Mouse (Mus musculus): ENCODE measurements around the gene Rtp2.

The Rtp2 gene

GRCm38 (mm10) chr16:23953189-23953958 lies 21.2 kb upstream of the Rtp2 start:
- in situ Hi-C loops (cut with MboI; ENCODE audit: low sequenced_read_pairs): no loop called here

- in situ Hi-C loops (cut with MboI; ENCODE audit: low sequenced_read_pairs): no loop called here
These were observed 20.0 kb upstream of the Rtp2 start for GRCm38 (mm10) chr16:23952101-23952727.

GRCm38 (mm10) chr16:23947654-23948053 lies 15.5 kb upstream of the Rtp2 start:
- in situ Hi-C loops (cut with MboI; ENCODE audit: low sequenced_read_pairs): no loop called here

DNA sequence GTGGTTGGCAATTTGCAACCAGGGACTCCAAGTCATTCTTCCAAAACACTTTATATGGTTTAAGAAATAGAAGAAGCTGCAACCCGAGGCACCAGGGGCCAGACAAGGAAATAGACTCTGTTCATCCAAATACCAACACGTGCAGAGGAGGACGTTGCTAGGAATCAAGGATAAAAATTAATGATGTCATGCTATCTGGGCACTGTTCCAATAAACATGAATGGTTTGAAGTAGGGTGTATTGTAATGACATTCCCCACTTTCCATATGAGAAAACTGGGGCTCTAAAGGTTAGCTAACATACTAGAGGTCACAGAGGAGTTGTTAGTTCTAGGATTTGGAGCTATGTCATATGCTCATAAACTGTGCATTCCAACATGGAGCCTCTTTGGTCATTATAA lies 12.6 kb upstream of the Rtp2 start:
- in situ Hi-C loops (cut with MboI; ENCODE audit: low sequenced_read_pairs): no loop called here

DNA sequence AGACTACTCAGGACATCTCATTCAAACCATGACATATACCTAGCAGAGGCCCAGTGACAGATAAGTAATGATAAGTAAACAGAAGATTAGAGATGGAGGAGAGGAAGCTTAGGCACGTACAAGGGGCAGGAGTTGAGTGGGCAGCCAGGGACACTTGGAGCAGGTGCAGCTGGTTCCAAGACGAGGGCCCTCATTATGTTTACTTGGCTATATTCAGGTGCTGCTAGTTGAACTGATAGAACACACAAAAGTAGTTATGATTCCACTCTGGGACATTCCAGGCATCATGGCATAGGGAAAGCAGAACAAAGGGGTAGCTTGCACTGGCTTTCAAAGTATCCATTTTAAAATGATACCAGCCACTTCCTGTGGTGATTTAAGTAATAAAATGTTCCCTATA lies 2.2 kb upstream of the Rtp2 start:
- in situ Hi-C loops (cut with MboI; ENCODE audit: low sequenced_read_pairs): no loop called here

DNA sequence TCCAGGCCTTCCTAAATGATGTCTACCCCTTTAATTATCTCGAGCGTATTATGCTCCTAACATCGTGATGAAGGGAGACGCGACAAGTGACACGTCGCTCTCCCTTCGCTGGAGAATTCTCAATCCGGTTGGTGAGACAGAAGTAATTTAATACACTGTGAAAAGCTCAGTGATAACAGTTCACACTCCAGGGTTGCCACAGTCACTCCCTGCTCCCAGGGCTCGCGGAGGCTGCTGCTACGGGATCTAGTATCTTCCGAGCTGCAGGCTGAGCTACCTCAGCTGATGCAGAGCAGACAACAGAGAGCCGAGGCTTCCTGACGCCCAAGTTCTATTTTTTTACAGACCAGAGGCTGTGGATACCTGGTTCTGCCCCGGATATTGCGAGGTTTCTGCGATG lies 919 bp downstream of the Rtp2 start:
- in situ Hi-C loops (cut with MboI; ENCODE audit: low sequenced_read_pairs): no loop called here

DNA sequence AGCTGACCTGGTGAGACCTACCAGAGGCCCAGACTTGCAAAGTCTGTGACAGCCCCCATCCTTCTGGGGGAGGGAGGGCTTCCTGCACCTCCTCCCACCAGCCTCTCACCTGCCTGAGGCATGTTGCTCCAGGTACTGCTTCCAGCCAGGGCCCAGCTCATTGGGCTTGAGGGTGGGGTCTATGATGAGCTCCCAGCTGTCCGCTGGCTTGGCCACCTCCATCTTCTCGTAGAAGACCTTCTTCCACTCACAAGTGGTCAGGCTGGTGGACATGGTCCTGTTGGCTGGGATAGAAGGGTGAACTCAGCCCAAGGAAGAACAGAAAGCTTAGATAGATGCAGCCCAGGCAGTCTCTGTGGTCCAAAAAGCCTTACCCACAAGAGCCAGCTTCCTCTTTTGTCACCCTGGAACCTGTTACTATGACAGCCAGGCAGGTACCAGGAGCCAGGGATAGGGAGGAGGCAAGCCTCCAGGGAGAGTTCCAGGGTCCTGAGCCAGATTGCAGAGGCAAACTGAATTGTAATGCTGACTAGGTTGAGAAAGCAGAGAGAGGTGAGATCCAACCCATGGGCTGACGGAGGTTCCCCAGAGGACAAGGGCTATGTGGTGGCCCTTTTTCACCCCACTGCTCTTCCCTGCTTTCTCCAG lies 1.6 kb downstream of the Rtp2 start:
- in situ Hi-C loops (cut with MboI; ENCODE audit: low sequenced_read_pairs): no loop called here

GRCm38 (mm10) chr16:23927301-23928114 lies 4.7 kb downstream of the Rtp2 start:
- in situ Hi-C loops (cut with MboI; ENCODE audit: low sequenced_read_pairs): no loop called here

- in situ Hi-C loops (cut with MboI; ENCODE audit: low sequenced_read_pairs): loop anchor here (25.0 kb wide), 1 partner anchor 386 kb away; no protein-coding TSS in a partner anchor
These were observed 9.3 kb downstream of the Rtp2 start for GRCm38 (mm10) chr16:23922906-23923305.

GRCm38 (mm10) chr16:23921697-23922096 lies 10.5 kb downstream of the Rtp2 start:
- in situ Hi-C loops (cut with MboI; ENCODE audit: low sequenced_read_pairs): loop anchor here (25.0 kb wide), 1 partner anchor 384 kb away; no protein-coding TSS in a partner anchor

- in situ Hi-C loops (cut with MboI; ENCODE audit: low sequenced_read_pairs): loop anchor here (25.0 kb wide), 1 partner anchor 382 kb away; no protein-coding TSS in a partner anchor
These were observed 12.8 kb downstream of the Rtp2 start for GRCm38 (mm10) chr16:23919418-23919817.

GRCm38 (mm10) chr16:23913401-23913800 lies 18.8 kb downstream of the Rtp2 start:
- in situ Hi-C loops (cut with MboI; ENCODE audit: low sequenced_read_pairs): loop anchor here (25.0 kb wide), 1 partner anchor 376 kb away; no protein-coding TSS in a partner anchor

DNA sequence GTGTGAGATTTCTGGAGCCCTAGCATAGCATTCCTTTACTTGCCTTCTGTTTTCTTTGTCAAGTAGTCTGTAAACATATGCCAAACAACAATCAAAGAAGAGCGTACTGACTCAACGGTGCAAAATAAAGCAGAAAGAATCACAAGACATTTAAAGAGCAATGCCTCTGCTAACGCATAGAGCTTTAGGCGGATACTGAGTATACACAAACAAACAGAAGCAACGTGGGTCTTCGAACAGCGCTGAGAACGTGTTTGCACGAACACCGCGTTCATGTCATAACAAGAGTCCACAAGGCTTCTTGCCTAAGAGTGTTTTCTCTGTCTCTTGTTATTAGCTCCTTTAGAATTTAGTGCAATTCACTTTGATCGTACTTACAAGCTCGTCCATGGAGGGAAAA lies 19.5 kb downstream of the Rtp2 start:
- in situ Hi-C loops (cut with MboI; ENCODE audit: low sequenced_read_pairs): loop anchor here (25.0 kb wide), 1 partner anchor 375 kb away; no protein-coding TSS in a partner anchor

DNA sequence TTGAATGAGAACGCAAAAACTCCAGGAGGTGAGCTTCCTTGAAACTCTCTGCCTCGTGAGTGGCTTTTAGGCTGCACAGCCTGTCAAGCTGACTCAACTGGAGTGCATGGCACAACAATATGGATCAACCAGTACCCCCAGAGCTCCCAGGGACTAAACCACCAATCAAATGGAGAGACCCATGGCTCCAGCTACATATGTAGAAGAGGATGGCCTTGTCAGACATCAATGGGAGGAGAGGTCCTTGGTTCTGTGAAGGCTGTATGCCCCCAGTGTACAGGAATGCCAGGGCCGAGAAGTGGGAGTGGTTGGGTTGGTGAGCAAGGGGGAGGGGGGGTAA lies 23.2 kb downstream of the Rtp2 start:
- in situ Hi-C loops (cut with MboI; ENCODE audit: low sequenced_read_pairs): loop anchor here (25.0 kb wide), 1 partner anchor 372 kb away; no protein-coding TSS in a partner anchor

DNA sequence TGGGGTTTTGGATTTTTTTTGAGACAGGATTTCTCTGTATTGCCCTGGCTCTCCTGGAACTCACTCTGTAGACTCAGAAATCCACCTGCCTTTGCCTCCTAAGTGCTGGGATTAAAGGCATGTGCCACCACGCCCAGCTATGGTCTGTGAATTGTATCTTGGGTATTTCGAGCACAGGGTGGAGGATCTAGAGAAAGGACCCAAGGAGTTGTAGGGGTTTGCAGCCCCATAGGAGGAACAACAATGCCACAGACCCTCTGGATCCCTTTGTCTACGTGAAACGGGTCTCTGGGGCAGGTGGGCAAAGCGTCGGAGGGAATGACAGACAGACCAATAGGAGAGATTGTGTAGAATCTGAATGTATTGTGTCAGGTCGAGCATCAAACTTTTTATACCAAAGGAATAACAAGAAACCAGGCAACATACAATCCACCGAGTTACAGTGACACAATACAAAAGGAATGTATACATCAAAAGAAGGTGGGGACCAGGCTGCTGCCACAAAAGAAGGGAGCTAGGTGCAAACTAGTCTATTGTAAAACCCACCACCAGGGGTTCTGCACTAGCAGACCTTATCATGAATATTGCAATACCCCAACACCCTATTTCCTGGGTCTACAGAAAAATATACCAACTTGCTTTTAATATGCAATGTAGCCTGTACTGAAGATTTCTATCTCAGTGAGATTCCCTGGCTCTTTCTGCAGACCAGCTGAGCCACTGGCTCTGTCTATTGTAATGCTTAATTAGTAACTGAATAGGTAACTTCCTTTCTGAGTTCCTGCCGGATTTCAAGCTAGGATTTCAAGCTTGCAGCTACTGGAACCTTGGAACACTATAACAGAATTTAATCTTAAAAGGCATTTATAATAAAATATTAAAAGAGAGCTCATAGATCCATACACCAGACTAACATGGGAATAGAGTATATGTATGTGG lies 23.8 kb downstream of the Rtp2 start:
- in situ Hi-C loops (cut with MboI; ENCODE audit: low sequenced_read_pairs): loop anchor here (25.0 kb wide), 1 partner anchor 371 kb away; no protein-coding TSS in a partner anchor

DNA sequence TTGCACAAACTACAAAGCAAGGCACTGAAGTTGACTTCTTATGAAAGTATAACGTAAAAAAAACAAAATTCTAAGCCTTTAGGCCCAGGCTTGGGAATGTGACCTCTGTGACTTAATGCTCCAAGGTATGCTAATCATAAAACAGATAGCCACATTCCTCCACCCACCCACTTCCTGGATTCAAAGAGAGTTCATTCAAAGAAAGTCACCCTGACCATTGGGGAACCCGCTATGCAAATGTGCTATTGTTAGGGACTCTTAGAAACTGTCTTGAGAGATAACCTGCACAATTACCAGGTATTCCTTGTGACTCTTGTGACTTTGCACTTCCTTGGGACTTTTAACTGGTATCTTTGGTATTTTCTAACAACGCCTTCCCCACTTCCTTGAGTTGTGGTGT lies 25.6 kb downstream of the Rtp2 start:
- in situ Hi-C loops (cut with MboI; ENCODE audit: low sequenced_read_pairs): loop anchor here (25.0 kb wide), 1 partner anchor 369 kb away; no protein-coding TSS in a partner anchor

DNA sequence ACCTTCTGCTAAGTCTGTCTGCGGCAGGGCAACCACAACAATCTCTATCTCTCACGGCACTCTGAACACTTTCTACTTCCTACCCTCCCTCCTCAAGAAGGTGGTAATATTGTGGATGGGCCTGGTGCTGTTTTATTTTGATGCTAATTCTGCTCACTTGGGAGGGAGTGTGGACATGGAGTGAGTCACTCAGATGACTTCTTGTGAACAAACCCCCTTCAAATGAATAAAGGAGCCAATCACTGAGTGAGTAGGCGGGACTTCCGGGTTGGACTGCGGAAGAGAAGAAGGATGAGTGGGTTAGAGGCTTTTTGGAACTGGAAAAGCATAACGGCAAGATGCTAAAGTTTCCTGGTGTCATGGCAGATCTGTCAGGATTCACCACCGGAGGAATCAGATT lies 30.8 kb downstream of the Rtp2 start:
- in situ Hi-C loops (cut with MboI; ENCODE audit: low sequenced_read_pairs): loop anchor here (25.0 kb wide), 1 partner anchor 364 kb away; no protein-coding TSS in a partner anchor

GRCm38 (mm10) chr16:23900061-23900460 lies 32.1 kb downstream of the Rtp2 start:
- in situ Hi-C loops (cut with MboI; ENCODE audit: low sequenced_read_pairs): loop anchor here (25.0 kb wide), 1 partner anchor 363 kb away; no protein-coding TSS in a partner anchor

GRCm38 (mm10) chr16:23898840-23899239 lies 33.4 kb downstream of the Rtp2 start:
- in situ Hi-C loops (cut with MboI; ENCODE audit: low sequenced_read_pairs): loop anchor here (10.0 kb wide), 1 partner anchor 444 kb away; no protein-coding TSS in a partner anchor

Data from CH12F3 (cell line).